Mouse (Mus musculus) thymus, adult 2 months (tissue): ENCODE data around the gene Gpr55.

Experiments used
- CTCF ChIP-seq: fragments of 200-500 bp; IDR thresholded peaks from 2 replicates; pipeline ENCODE4 v1.5.1; 2012; ENCODE audit warnings: mild to moderate bottlenecking, control low read depth, low read length, moderate library complexity, borderline replicate concordance; ENCODE audit not compliant: control insufficient read depth, poor library complexity, insufficient read depth; ENCODE audit errors: extremely low read depth
- POLR2A ChIP-seq: fragments of 200-500 bp; IDR thresholded peaks from 2 replicates; pipeline ENCODE4 v1.6.1; 2012; ENCODE audit warnings: mild to moderate bottlenecking, low read length, control low read depth, moderate library complexity; ENCODE audit not compliant: control insufficient read depth, poor library complexity, insufficient read depth; ENCODE audit errors: extremely low read depth

DNA sequence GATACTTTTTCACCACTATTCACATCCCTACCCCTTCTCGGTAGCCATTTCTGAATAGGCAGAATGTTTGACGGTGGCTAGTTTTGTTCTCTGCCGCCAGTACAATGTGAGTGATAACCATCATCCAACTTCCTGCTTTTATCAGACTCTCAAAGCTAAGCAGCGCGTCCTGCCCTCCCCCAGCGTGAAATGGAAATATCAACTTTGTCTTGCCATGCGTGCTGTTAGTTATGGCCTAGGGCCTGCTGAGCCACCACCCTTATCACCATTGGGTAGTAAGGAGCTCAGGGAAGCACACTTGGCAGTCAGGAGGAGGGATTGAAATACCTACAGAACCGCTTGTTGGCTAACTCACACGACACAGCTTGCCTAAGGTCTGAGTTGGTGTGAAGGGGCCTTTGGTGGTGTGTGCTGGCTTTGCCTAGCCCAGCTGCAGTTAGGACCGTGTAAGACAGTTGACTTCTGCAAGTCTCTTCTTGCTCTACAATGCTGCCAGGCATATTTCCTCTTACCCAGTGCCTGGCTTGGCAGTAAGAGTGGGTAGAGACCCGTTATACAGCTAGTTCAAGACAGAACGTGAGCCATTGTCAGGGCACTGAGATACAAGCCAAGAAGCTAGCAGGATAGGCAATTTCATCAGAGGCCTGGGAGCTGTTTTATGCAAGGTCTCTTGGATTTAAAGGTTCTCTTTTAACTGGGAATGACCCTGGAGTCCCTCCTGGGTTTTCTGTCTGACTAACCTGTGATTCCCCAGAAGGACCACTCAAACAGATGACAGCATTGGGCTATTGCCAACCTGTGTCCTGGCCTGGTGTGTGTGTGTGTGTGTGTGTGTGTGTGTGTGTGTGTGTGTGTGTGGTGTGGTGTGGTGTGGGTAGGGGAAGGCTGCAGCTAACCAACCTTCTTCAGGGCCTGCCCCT, 63.8 kb downstream of the Gpr55 start:
- TF ChIP-seq POLR2A: no peak
- TF ChIP-seq CTCF: no peak
